Mouse (Mus musculus): ENCODE measurements around the gene Tomm34. TPM values are rescaled to one million over a fixed set of nuclear protein-coding genes. Genes with fewer than 3 reads are reported as not detected.

Gene Tomm34
- total RNA-seq (2021) = 10 to 100 TPM; 42.5 to 55.2 TPM
- long read RNA-seq, experiment 1, transcript Tomm34-201 (7 exons, 2,302 nt) = minor isoform, 16 of 53 reads
- long read RNA-seq, experiment 1, transcript Tomm34-202 (7 exons, 1,923 nt) = major isoform, 30 of 53 reads
- long read RNA-seq, experiment 1, partial matches to known transcripts = 2 of 53 reads
- long read RNA-seq, experiment 1, other reads (novel, unspliced or antisense) = 5 of 53 reads
- long read RNA-seq, experiment 2, transcript Tomm34-201 (7 exons, 2,302 nt) = minor isoform, 21 of 78 reads
- long read RNA-seq, experiment 2, transcript Tomm34-202 (7 exons, 1,923 nt) = major isoform, 41 of 78 reads
- long read RNA-seq, experiment 2, partial matches to known transcripts = 3 of 78 reads
- long read RNA-seq, experiment 2, other reads (novel, unspliced or antisense) = 13 of 78 reads

- DNase-seq (ENCODE audit: low spot score in 2 of 2) = peak; percentile 86 to 92
Observed at GRCm38 (mm10) chr2:164070765-164071436, at the start of gene Tomm34. TSS of gene Tomm34 (minus strand) at chr2:164071169.

GRCm38 (mm10) chr2:164119503-164119902, 48.5 kb upstream of the Tomm34 start:
- DNase-seq (ENCODE audit: low spot score in 2 of 2) = no peak

- no peak for DNase-seq (ENCODE audit: low spot score in 2 of 2)
Observed at GRCm38 (mm10) chr2:164115531-164115930, 44.6 kb upstream of the Tomm34 start.

GRCm38 (mm10) chr2:164114051-164114450, 43.1 kb upstream of the Tomm34 start:
- no peak for DNase-seq (ENCODE audit: low spot score in 2 of 2)

GRCm38 (mm10) chr2:164111546-164111945, 40.6 kb upstream of the Tomm34 start:
- no peak for DNase-seq (ENCODE audit: low spot score in 2 of 2)

- DNase-seq (ENCODE audit: low spot score in 2 of 2) = no peak
Observed at GRCm38 (mm10) chr2:164108501-164108900, 37.5 kb upstream of the Tomm34 start.

- no peak for DNase-seq (ENCODE audit: low spot score in 2 of 2)
Observed at GRCm38 (mm10) chr2:164107125-164107874, 36.3 kb upstream of the Tomm34 start.

GRCm38 (mm10) chr2:164106287-164107035, 35.5 kb upstream of the Tomm34 start:
- DNase-seq (ENCODE audit: low spot score in 2 of 2) = no peak

GRCm38 (mm10) chr2:164103501-164103900, 32.5 kb upstream of the Tomm34 start:
- peak in 1 of 2 experiments; percentile 37 for DNase-seq (ENCODE audit: low spot score in 2 of 2)

- no peak for DNase-seq (ENCODE audit: low spot score in 2 of 2)
Observed at GRCm38 (mm10) chr2:164102366-164102765, 31.4 kb upstream of the Tomm34 start.

GRCm38 (mm10) chr2:164101936-164102335, 31.0 kb upstream of the Tomm34 start:
- no peak for DNase-seq (ENCODE audit: low spot score in 2 of 2)

- DNase-seq (ENCODE audit: low spot score in 2 of 2) = no peak
Observed at GRCm38 (mm10) chr2:164098603-164099250, 27.8 kb upstream of the Tomm34 start.

- no peak for DNase-seq (ENCODE audit: low spot score in 2 of 2)
Observed at GRCm38 (mm10) chr2:164094152-164094551, 23.2 kb upstream of the Tomm34 start.

- DNase-seq (ENCODE audit: low spot score in 2 of 2) = no peak
Observed at GRCm38 (mm10) chr2:164089508-164089907, 18.5 kb upstream of the Tomm34 start.

- DNase-seq (ENCODE audit: low spot score in 2 of 2) = no peak
Observed at GRCm38 (mm10) chr2:164087416-164088017, 16.5 kb upstream of the Tomm34 start.

GRCm38 (mm10) chr2:164084342-164084700, 13.4 kb upstream of the Tomm34 start:
- DNase-seq (ENCODE audit: low spot score in 2 of 2) = no peak

- DNase-seq (ENCODE audit: low spot score in 2 of 2) = no peak
Observed at GRCm38 (mm10) chr2:164083609-164084341, 12.8 kb upstream of the Tomm34 start.

- no peak for DNase-seq (ENCODE audit: low spot score in 2 of 2)
Observed at GRCm38 (mm10) chr2:164082175-164082574, 11.2 kb upstream of the Tomm34 start.

GRCm38 (mm10) chr2:164081577-164081976, 10.6 kb upstream of the Tomm34 start:
- DNase-seq (ENCODE audit: low spot score in 2 of 2) = no peak

Measured in adrenal gland, postnatal 4 days (tissue).